Mouse (Mus musculus) left cerebral cortex, adult 11 months (tissue): ENCODE data around the gene Dtd1.
"Not testable (repeated sequence)": the region's sequence is repeated elsewhere in the genome, so short reads cannot be mapped to it uniquely, and the experiment has no call there.

Source experiments
- DNase-seq: peaks from one replicate; pipeline ENCODE4 v3.0.0; 2022; ENCODE audit warnings: low spot score

The Dtd1 gene

GRCm38 (mm10) chr2:144599831-144600687 is at the start of gene Dtd1:
Gene Dtd1, plus strand, starts transcription at chr2:144599897.
- DNase-seq, result peak; percentile 83

- DNase-seq, result peak; percentile 61
These were observed 49.2 kb upstream of the Dtd1 start, which contains the start of gene Rbbp9 for GRCm38 (mm10) chr2:144550529-144550928. Gene Rbbp9, minus strand, starts transcription at chr2:144550869.

GRCm38 (mm10) chr2:144553905-144554304 is 45.8 kb upstream of the Dtd1 start:
- no peak for DNase-seq

GRCm38 (mm10) chr2:144555286-144555819 is 44.3 kb upstream of the Dtd1 start:
- DNase-seq, result no peak

GRCm38 (mm10) chr2:144555820-144556552 is 43.7 kb upstream of the Dtd1 start, which contains the start of gene Sec23b:
Gene Sec23b, plus strand, starts transcription at chr2:144556229.
- DNase-seq, result peak; percentile 94

GRCm38 (mm10) chr2:144588723-144589122 is 11.0 kb upstream of the Dtd1 start:
- no peak for DNase-seq

GRCm38 (mm10) chr2:144593036-144593435 is 6.7 kb upstream of the Dtd1 start:
- not testable (repeated sequence) for DNase-seq

- peak; percentile 75 for DNase-seq
These were observed 5.6 kb upstream of the Dtd1 start, which contains the start of gene Smim26 for GRCm38 (mm10) chr2:144593951-144594651. Gene Smim26, plus strand, starts transcription at chr2:144594054.

GRCm38 (mm10) chr2:144598006-144598405 is 1.7 kb upstream of the Dtd1 start:
- no peak for DNase-seq

GRCm38 (mm10) chr2:144601576-144601975 is 1.9 kb downstream of the Dtd1 start:
- no peak for DNase-seq

GRCm38 (mm10) chr2:144613956-144614355 is 14.3 kb downstream of the Dtd1 start:
- no peak for DNase-seq

- DNase-seq, result no peak
These were observed 17.6 kb downstream of the Dtd1 start for GRCm38 (mm10) chr2:144617074-144617874.

GRCm38 (mm10) chr2:144621491-144621890 is 21.8 kb downstream of the Dtd1 start:
- no peak for DNase-seq

- DNase-seq, result no peak
These were observed 33.9 kb downstream of the Dtd1 start for GRCm38 (mm10) chr2:144633551-144633950.

GRCm38 (mm10) chr2:144634231-144634630 is 34.5 kb downstream of the Dtd1 start:
- no peak for DNase-seq

- DNase-seq, result no peak
These were observed 35.0 kb downstream of the Dtd1 start for GRCm38 (mm10) chr2:144634729-144635128.

- peak; percentile 43 for DNase-seq
These were observed 36.1 kb downstream of the Dtd1 start for GRCm38 (mm10) chr2:144635644-144636320.

- no peak for DNase-seq
These were observed 37.5 kb downstream of the Dtd1 start for GRCm38 (mm10) chr2:144637204-144637603.

GRCm38 (mm10) chr2:144637671-144638395 is 38.1 kb downstream of the Dtd1 start:
- DNase-seq, result no peak

GRCm38 (mm10) chr2:144638719-144639118 is 39.0 kb downstream of the Dtd1 start:
- DNase-seq, result no peak
